Mouse (Mus musculus): ENCODE data around the gene Capn9. TPM values are rescaled to one million over a fixed set of nuclear protein-coding genes. Genes with fewer than 3 reads are reported as not detected.
A peak's percentile ranks its signal among the peaks of the same experiment; 100 is the strongest.

Gene Capn9
- polyA plus RNA-seq, 1 experiment: 0.07 TPM

GRCm38 (mm10) chr8:124617266-124617869 is 41.5 kb downstream of the Capn9 start:
- peak; percentile 11 to 50 for DNase-seq (ENCODE audit: low read depth in 1 of 2, low spot score in 2 of 2)

GRCm38 (mm10) chr8:124618252-124618651 is 42.3 kb downstream of the Capn9 start:
- DNase-seq (ENCODE audit: low read depth in 1 of 2, low spot score in 2 of 2): no peak
- Histone ChIP-seq H3K27ac (ENCODE audit: insufficient read depth, low read length) (no peak overlapping the region), H3K36me3 (ENCODE audit: control insufficient read depth, insufficient read depth, low read length) (no peaks in the 10 kb centered on the region), H3K4me3 (ENCODE audit: extremely low read depth, insufficient read depth, insufficient read length) (no peak overlapping the region), H3K27me3 (ENCODE audit: control insufficient read depth, insufficient read depth, low read length) (no peaks in the 10 kb centered on the region), H3K4me1 (ENCODE audit: control insufficient read depth, insufficient read depth, insufficient read length) (no peaks in the 10 kb centered on the region)
- WGBS: 58% methylated on average over 9 of the region's 9 CpGs
- TF ChIP-seq POLR2A (IDR thresholded peaks at IDR 0.05; ENCODE audit: low read depth, low read length): no peak
- no peak for TF ChIP-seq CTCF (IDR thresholded peaks at IDR 0.05; ENCODE audit: extremely low read depth, insufficient read depth, insufficient read length, insufficient replicate concordance)

More at GRCm38 (mm10) chr8:124617266-124617869, 41.5 kb downstream of the Capn9 start:
- WGBS: 9% methylated on average over 17 of the region's 17 CpGs
- H3K4me1 ChIP-seq (ENCODE audit: control insufficient read depth, insufficient read depth, insufficient read length): no peaks in the 10 kb centered on the region
- 0 out of 2 replicates have a peak overlapping the region, but pooled peaks have one; percentile 0 for H3K27ac ChIP-seq (ENCODE audit: insufficient read depth, low read length)
- no peaks in the 10 kb centered on the region for H3K27me3 ChIP-seq (ENCODE audit: control insufficient read depth, insufficient read depth, low read length)
- no peak overlapping the region for H3K4me3 ChIP-seq (ENCODE audit: extremely low read depth, insufficient read depth, insufficient read length)
- no peaks in the 10 kb centered on the region for H3K36me3 ChIP-seq (ENCODE audit: control insufficient read depth, insufficient read depth, low read length)
- TF ChIP-seq POLR2A (IDR thresholded peaks at IDR 0.05; ENCODE audit: low read depth, low read length): no peak
- TF ChIP-seq CTCF (IDR thresholded peaks at IDR 0.05; ENCODE audit: extremely low read depth, insufficient read depth, insufficient read length, insufficient replicate concordance): peak; percentile 80; the same call in 1 of the 2 replicates

GRCm38 (mm10) chr8:124621255-124621654 is 45.3 kb downstream of the Capn9 start:
- no peak for TF ChIP-seq POLR2A (IDR thresholded peaks at IDR 0.05; ENCODE audit: low read depth, low read length)
- TF ChIP-seq CTCF (IDR thresholded peaks at IDR 0.05; ENCODE audit: extremely low read depth, insufficient read depth, insufficient read length, insufficient replicate concordance): no peak
- no peaks in the 10 kb centered on the region for H3K27me3 ChIP-seq (ENCODE audit: control insufficient read depth, insufficient read depth, low read length)
- no peak for DNase-seq (ENCODE audit: low read depth in 1 of 2, low spot score in 2 of 2)
- no peaks in the 10 kb centered on the region for H3K36me3 ChIP-seq (ENCODE audit: control insufficient read depth, insufficient read depth, low read length)
- H3K4me1 ChIP-seq (ENCODE audit: control insufficient read depth, insufficient read depth, insufficient read length): no peaks in the 10 kb centered on the region
- H3K27ac ChIP-seq (ENCODE audit: insufficient read depth, low read length): no peak overlapping the region
- H3K4me3 ChIP-seq (ENCODE audit: extremely low read depth, insufficient read depth, insufficient read length): no peak overlapping the region
- 82% methylated on average over 5 of the region's 5 CpGs for WGBS

GRCm38 (mm10) chr8:124626251-124626650 is 50.3 kb downstream of the Capn9 start:
- H3K4me3 ChIP-seq (ENCODE audit: extremely low read depth, insufficient read depth, insufficient read length): no peak overlapping the region
- TF ChIP-seq CTCF (IDR thresholded peaks at IDR 0.05; ENCODE audit: extremely low read depth, insufficient read depth, insufficient read length, insufficient replicate concordance) (no peak), POLR2A (IDR thresholded peaks at IDR 0.05; ENCODE audit: low read depth, low read length) (no peak)
- WGBS: 93% methylated on average over 9 of the region's 9 CpGs
- DNase-seq (ENCODE audit: low read depth in 1 of 2, low spot score in 2 of 2): no peak
- no peaks in the 10 kb centered on the region for H3K4me1 ChIP-seq (ENCODE audit: control insufficient read depth, insufficient read depth, insufficient read length)
- no peaks in the 10 kb centered on the region for H3K36me3 ChIP-seq (ENCODE audit: control insufficient read depth, insufficient read depth, low read length)
- H3K27me3 ChIP-seq (ENCODE audit: control insufficient read depth, insufficient read depth, low read length): no peaks in the 10 kb centered on the region
- no peak overlapping the region for H3K27ac ChIP-seq (ENCODE audit: insufficient read depth, low read length)

GRCm38 (mm10) chr8:124630489-124630888 is 54.6 kb downstream of the Capn9 start:
- H3K27me3 ChIP-seq (ENCODE audit: control insufficient read depth, insufficient read depth, low read length): no peaks in the 10 kb centered on the region
- no peak overlapping the region for H3K4me3 ChIP-seq (ENCODE audit: extremely low read depth, insufficient read depth, insufficient read length)
- no peaks in the 10 kb centered on the region for H3K36me3 ChIP-seq (ENCODE audit: control insufficient read depth, insufficient read depth, low read length)
- no peak overlapping the region for H3K27ac ChIP-seq (ENCODE audit: insufficient read depth, low read length)
- no peak for TF ChIP-seq CTCF (IDR thresholded peaks at IDR 0.05; ENCODE audit: extremely low read depth, insufficient read depth, insufficient read length, insufficient replicate concordance)
- TF ChIP-seq POLR2A (IDR thresholded peaks at IDR 0.05; ENCODE audit: low read depth, low read length): no peak
- DNase-seq (ENCODE audit: low read depth in 1 of 2, low spot score in 2 of 2): no peak
- 85% methylated on average over 6 of the region's 6 CpGs for WGBS
- no peaks in the 10 kb centered on the region for H3K4me1 ChIP-seq (ENCODE audit: control insufficient read depth, insufficient read depth, insufficient read length)

GRCm38 (mm10) chr8:124630891-124631290 is 55.0 kb downstream of the Capn9 start:
- Histone ChIP-seq H3K27me3 (ENCODE audit: control insufficient read depth, insufficient read depth, low read length) (no peaks in the 10 kb centered on the region), H3K36me3 (ENCODE audit: control insufficient read depth, insufficient read depth, low read length) (no peaks in the 10 kb centered on the region), H3K27ac (ENCODE audit: insufficient read depth, low read length) (no peak overlapping the region), H3K4me1 (ENCODE audit: control insufficient read depth, insufficient read depth, insufficient read length) (no peaks in the 10 kb centered on the region), H3K4me3 (ENCODE audit: extremely low read depth, insufficient read depth, insufficient read length) (no peak overlapping the region)
- WGBS: 35% methylated on average over 4 of the region's 4 CpGs
- TF ChIP-seq CTCF (IDR thresholded peaks at IDR 0.05; ENCODE audit: extremely low read depth, insufficient read depth, insufficient read length, insufficient replicate concordance): no peak
- no peak for TF ChIP-seq POLR2A (IDR thresholded peaks at IDR 0.05; ENCODE audit: low read depth, low read length)
- no peak for DNase-seq (ENCODE audit: low read depth in 1 of 2, low spot score in 2 of 2)

- no peak for DNase-seq (ENCODE audit: low read depth in 1 of 2, low spot score in 2 of 2)
- no peak for TF ChIP-seq POLR2A (IDR thresholded peaks at IDR 0.05; ENCODE audit: low read depth, low read length)
- TF ChIP-seq CTCF (IDR thresholded peaks at IDR 0.05; ENCODE audit: extremely low read depth, insufficient read depth, insufficient read length, insufficient replicate concordance): no peak
Observed at GRCm38 (mm10) chr8:124631966-124632365, 56.1 kb downstream of the Capn9 start.

More at GRCm38 (mm10) chr8:124631966-124632365, 56.1 kb downstream of the Capn9 start:
- H3K27ac ChIP-seq (ENCODE audit: insufficient read depth, low read length): no peak overlapping the region; the same call in 1 of the 2 replicates
- H3K4me3 ChIP-seq (ENCODE audit: extremely low read depth, insufficient read depth, insufficient read length): no peak overlapping the region
- H3K4me1 ChIP-seq (ENCODE audit: control insufficient read depth, insufficient read depth, insufficient read length): no peaks in the 10 kb centered on the region
- 77% methylated on average over 7 of the region's 7 CpGs for WGBS
- no peaks in the 10 kb centered on the region for H3K27me3 ChIP-seq (ENCODE audit: control insufficient read depth, insufficient read depth, low read length)
- H3K36me3 ChIP-seq (ENCODE audit: control insufficient read depth, insufficient read depth, low read length): peaks cover 2% of the 10 kb centered on the region; the same call in 1 of the 2 replicates

Measured in spleen, adult 2 months (tissue).